Mouse (Mus musculus): ENCODE data around the gene Fam189b.
A peak's percentile ranks its signal among the peaks of the same experiment; 100 is the strongest.
"Not testable (repeated sequence)": the region's sequence is repeated elsewhere in the genome, so short reads cannot be mapped to it uniquely, and the experiment has no call there.

Fam189b gene

GRCm38 (mm10) chr3:89183058-89183958, at the start of gene Fam189b:
TSS of gene Fam189b (plus strand) at chr3:89183143.
- peak; percentile 86 for DNase-seq

DNA sequence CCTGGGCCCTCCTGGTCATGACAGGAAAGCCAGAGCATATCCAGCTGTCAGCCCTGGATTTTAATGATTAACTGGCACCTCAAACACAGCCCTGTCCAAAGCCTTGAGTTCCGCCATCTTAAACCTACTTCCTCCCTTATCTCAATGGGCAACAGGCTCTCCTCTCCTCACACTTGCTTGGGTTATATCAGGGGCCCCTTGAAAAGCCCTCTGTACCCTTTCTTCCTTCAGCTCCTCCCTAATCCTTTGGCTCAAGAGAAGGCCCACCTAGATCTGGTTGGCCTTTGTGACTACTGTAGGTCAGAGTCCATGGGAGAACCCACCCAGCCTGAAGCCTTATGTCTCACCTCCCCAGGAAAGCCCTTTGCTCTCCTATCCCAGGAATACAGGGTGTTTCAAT, 49.2 kb upstream of the Fam189b start:
- no peak for DNase-seq

DNA sequence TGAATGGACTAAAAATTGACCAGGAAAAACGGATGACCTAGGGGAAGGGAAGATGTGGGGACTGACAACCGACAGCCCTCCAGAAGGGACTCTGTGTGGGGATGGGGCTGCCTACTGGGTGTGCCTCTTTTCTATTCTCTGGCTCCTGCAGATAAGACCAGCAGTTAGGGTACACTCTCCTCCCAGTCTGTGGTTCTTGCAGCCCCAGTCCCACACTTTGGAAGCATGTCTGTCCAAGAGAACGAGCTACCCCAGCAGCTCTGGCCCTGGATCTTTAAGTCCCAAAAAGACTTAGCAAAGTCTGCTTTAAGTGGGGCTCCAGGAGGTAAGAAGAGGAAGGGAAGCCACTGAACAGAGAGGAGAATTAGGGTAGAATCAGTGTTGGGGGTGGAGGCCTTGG, 47.0 kb upstream of the Fam189b start, which contains the start of gene Pklr:
TSS of gene Pklr (plus strand) at position 185 of the 400 bp plus-strand sequence.
- DNase-seq: no peak

- no peak for DNase-seq
Observed at GRCm38 (mm10) chr3:89136365-89136764, 46.6 kb upstream of the Fam189b start.

DNA sequence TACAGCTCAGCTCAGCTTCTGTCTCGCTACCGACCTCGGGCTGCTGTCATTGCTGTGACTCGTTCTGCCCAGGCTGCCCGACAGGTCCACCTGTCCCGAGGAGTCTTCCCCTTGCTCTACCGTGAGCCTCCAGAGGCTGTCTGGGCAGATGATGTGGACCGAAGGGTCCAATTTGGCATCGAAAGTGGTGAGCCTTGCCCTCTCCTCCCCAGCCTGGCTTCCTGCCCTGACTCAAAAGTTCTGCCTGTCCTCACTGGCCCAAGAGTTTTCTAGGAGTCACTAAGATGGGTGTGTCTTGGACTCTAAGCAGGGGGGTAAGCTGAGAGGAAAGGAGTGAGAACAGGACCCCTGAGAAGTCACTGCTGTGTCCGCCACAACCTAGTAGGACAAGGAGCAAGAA, 38.1 kb upstream of the Fam189b start:
- DNase-seq: no peak

- DNase-seq: no peak
Observed at GRCm38 (mm10) chr3:89145566-89145965, 37.4 kb upstream of the Fam189b start.

DNA sequence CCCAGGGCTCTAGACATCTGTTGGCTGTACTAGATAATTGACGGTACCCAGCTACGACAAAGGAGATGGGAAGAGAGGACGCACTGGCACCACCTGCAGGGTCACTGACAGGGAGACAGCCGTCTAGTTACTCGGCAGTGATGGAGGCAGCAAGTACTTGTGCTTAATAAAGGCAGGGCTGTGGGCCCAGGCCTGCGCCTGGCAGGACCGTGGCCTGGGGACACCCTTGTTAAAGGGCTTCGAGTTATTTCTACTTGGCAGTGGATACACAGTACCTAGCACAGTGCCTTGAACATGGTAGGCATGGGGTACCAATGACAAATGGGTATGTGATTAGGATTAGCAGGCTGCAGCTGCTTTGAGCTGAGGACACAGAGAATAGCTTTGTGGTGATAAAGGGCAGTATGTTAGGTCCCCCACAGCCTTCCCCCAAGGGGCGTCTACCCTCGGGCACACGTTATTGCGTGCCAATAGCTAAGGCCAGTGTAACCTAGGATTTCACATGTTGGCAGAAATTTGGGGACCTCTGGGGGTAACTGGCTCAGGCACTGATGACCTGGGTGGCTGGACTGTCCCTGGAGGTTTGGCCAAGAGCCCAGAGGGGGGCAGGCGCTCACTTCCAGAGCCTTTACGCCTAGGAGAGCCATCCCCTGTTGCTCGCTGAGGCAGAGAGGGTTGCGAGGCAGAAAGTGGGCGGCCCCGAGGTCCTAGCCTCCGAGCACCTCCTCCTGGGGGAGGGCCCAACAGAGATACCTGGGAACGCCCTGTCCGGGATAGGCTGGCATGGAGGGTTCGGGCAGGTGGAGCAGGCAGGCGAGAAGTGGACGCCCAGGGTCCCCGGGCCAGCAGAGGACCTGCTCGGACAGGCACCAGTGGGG, 35.6 kb upstream of the Fam189b start:
- DNase-seq: no peak

GRCm38 (mm10) chr3:89147979-89148311, 35.0 kb upstream of the Fam189b start:
- no peak for DNase-seq

GRCm38 (mm10) chr3:89148567-89148966, 34.4 kb upstream of the Fam189b start:
- DNase-seq: no peak

- DNase-seq: no peak
Observed at GRCm38 (mm10) chr3:89152084-89152835, 30.7 kb upstream of the Fam189b start.

GRCm38 (mm10) chr3:89156951-89157350, 26.0 kb upstream of the Fam189b start:
- DNase-seq: no peak

DNA sequence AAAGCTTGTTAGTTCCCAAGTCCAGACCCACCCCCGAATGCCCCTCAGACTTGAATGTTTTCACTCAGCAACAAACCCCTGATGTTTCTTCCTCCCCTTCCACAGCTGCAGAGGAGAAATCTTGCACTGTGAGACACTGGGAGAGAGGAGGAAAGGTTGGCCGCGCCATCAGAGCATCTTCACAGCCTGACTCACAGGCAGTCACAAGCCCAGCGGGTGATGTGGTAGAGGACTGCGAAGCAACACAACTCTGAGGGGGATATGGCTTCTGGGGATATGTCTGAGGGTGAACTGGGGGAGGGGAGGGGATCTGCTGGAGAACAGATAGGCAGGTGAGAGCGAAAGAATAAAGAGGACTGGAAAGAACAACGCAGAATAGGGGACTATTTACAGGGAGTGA, 24.3 kb upstream of the Fam189b start:
- DNase-seq: no peak

GRCm38 (mm10) chr3:89159211-89159610, 23.7 kb upstream of the Fam189b start:
- DNase-seq: no peak

DNA sequence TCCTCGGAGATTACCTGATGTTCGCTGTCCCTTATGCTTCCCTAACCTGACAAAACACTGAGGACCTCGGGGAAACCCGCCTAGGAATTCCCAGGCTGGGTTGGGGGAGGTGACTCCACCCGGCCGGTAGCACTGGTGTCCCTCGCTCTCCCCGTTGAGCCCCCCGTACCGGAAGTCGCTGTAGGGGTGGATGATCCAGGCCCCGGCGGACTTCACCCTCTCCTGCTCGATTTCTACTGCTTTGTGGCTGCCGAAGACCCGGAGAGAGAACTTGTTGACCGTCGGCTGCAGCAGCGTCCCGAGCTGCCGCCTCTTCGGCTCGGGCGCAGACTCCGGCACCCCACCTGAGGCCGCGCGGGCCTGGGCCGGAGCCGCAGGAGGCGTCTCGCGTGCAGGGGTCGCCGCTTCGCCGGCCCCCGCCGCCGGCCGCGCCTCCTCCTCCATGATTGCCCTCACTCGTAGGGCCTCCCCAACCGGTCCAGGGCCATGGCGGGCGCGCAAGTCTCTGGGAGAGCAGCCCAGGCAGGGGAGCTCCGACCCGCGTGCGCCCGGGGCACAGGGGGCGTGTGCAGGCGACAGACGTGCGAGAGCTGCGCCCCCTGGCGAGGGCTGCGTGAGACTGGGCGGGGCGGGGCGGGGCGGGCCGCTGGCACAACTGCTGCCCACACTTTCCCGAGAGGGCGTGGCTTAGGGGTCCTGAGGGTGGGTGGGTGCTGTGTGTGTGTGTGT, 23.2 kb upstream of the Fam189b start, which contains the start of gene Hcn3:
TSS of gene Hcn3 (minus strand) at position 581 of the 729 bp plus-strand sequence.
- DNase-seq: no peak

DNA sequence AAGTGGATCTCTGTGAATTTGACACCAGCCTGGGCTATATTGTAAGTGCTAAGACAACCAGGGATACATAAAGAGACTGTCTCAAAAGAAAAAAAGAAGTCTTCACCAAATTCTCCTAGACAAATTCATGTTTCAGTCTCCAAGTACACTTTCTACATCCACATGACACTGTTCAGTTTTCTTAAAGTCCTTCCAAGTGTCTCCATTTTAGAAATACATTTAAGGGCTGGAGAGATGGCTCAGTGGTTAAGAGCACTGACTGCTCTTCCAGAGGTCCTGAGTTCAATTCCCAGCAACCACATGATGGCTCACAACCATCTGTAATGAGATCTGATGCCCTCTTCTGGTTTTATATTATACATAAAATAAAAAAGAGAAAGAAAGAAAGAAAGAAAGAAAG, 21.7 kb upstream of the Fam189b start:
- not testable (repeated sequence) for DNase-seq

GRCm38 (mm10) chr3:89161786-89162185, 21.2 kb upstream of the Fam189b start:
- no peak for DNase-seq

DNA sequence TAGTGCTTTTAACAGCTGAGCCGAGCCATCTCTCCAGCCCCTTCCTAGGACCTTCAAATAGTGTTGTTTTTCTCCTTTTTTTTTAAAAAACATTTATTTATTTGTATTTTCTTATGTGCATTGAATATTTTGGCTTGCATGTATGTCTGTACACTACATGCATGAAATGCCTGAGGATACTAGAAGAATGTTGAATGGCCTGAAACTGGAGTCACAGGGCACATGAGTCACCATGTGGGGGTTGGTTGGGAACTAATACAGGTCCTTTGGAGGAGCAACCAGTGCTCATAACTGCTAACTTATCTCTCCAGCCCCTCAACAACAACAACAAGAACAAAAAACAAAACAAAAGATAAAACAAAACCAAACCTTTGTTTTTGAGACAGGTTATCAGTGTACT, 19.8 kb upstream of the Fam189b start:
- no peak for DNase-seq

- DNase-seq: no peak
Observed at GRCm38 (mm10) chr3:89163643-89164245, 19.2 kb upstream of the Fam189b start.

GRCm38 (mm10) chr3:89164506-89165267, 18.3 kb upstream of the Fam189b start, which contains the start of gene Clk2:
TSS of gene Clk2 (plus strand) at chr3:89164795.
- DNase-seq: peak; percentile 90

- no peak for DNase-seq
Observed at GRCm38 (mm10) chr3:89165268-89165870, 17.6 kb upstream of the Fam189b start.
